Mouse (Mus musculus): ENCODE measurements around the gene Slc35b1. TPM values are rescaled to one million over a fixed set of nuclear protein-coding genes. Genes with fewer than 3 reads are reported as not detected.

The Slc35b1 gene
- polyA plus RNA-seq, 1 experiment from 2014 or later = 66.0 TPM

- 88% methylated on average over 2 of the region's 2 CpGs for WGBS
- no peaks in the 10 kb centered on the region for H3K9me3 ChIP-seq (replicated peaks)
- H3K36me3 ChIP-seq = no peaks in the 10 kb centered on the region
- H3K4me1 ChIP-seq (replicated peaks) = peaks cover 23% of the 10 kb centered on the region
- H3K27me3 ChIP-seq = no peaks in the 10 kb centered on the region
- H3K4me2 ChIP-seq = no peak overlapping the region
- H3K4me3 ChIP-seq = no peak overlapping the region
- H3K9ac ChIP-seq = no peak overlapping the region
- ATAC-seq (replicated peaks; ENCODE audit: insufficient number of reproducible peaks, insufficient read depth, low FRiP score, low read depth) = no peak
- H3K27ac ChIP-seq = no peak overlapping the region
Observed at GRCm38 (mm10) chr11:95352686-95353085, 31.8 kb upstream of the Slc35b1 start.

- peaks cover 26% of the 10 kb centered on the region for H3K4me1 ChIP-seq (replicated peaks)
- no peaks in the 10 kb centered on the region for H3K27me3 ChIP-seq
- H3K9ac ChIP-seq = no peak overlapping the region
- H3K27ac ChIP-seq = no peak overlapping the region
- no peak overlapping the region for H3K4me3 ChIP-seq
- H3K4me2 ChIP-seq = no peak overlapping the region
- WGBS = 73% methylated on average over 9 of the region's 9 CpGs
- no peaks in the 10 kb centered on the region for H3K9me3 ChIP-seq (replicated peaks)
- H3K36me3 ChIP-seq = no peaks in the 10 kb centered on the region
- ATAC-seq (replicated peaks; ENCODE audit: insufficient number of reproducible peaks, insufficient read depth, low FRiP score, low read depth) = no peak
Observed at GRCm38 (mm10) chr11:95353226-95353625, 31.3 kb upstream of the Slc35b1 start.

GRCm38 (mm10) chr11:95354228-95354944, 30.1 kb upstream of the Slc35b1 start:
- Histone ChIP-seq H3K9me3 (replicated peaks) (no peaks in the 10 kb centered on the region), H3K36me3 (no peaks in the 10 kb centered on the region), H3K27ac (no peak overlapping the region), H3K4me2 (no peak overlapping the region), H3K27me3 (no peaks in the 10 kb centered on the region), H3K4me1 (replicated peaks) (peaks cover 26% of the 10 kb centered on the region), H3K9ac (no peak overlapping the region), H3K4me3 (no peak overlapping the region)
- ATAC-seq (replicated peaks; ENCODE audit: insufficient number of reproducible peaks, insufficient read depth, low FRiP score, low read depth) = no peak
- 83% methylated on average over 14 of the region's 14 CpGs for WGBS

GRCm38 (mm10) chr11:95354945-95355660, 29.4 kb upstream of the Slc35b1 start:
- Histone ChIP-seq H3K27me3 (no peaks in the 10 kb centered on the region), H3K9ac (no peak overlapping the region), H3K9me3 (replicated peaks) (no peaks in the 10 kb centered on the region), H3K4me3 (no peak overlapping the region), H3K4me2 (peak overlapping the region; percentile 33; the same call in 1 of the 2 replicates), H3K27ac (no peak overlapping the region), H3K4me1 (replicated peaks) (peaks cover 26% of the 10 kb centered on the region), H3K36me3 (no peaks in the 10 kb centered on the region)
- ATAC-seq (replicated peaks; ENCODE audit: insufficient number of reproducible peaks, insufficient read depth, low FRiP score, low read depth) = no peak
- 74% methylated on average over 12 of the region's 12 CpGs for WGBS

- H3K27ac ChIP-seq = no peak overlapping the region
- H3K36me3 ChIP-seq = no peaks in the 10 kb centered on the region
- no peaks in the 10 kb centered on the region for H3K9me3 ChIP-seq (replicated peaks)
- no peak overlapping the region for H3K9ac ChIP-seq
- WGBS = 88% methylated on average over 5 of the region's 5 CpGs
- H3K27me3 ChIP-seq = no peaks in the 10 kb centered on the region
- no peak for ATAC-seq (replicated peaks; ENCODE audit: insufficient number of reproducible peaks, insufficient read depth, low FRiP score, low read depth)
- H3K4me3 ChIP-seq = no peak overlapping the region
- H3K4me2 ChIP-seq = peak overlapping the region; percentile 33; the same call in 1 of the 2 replicates
- peaks cover 26% of the 10 kb centered on the region for H3K4me1 ChIP-seq (replicated peaks)
Observed at GRCm38 (mm10) chr11:95355661-95356011, 28.9 kb upstream of the Slc35b1 start.

GRCm38 (mm10) chr11:95356039-95356438, 28.5 kb upstream of the Slc35b1 start:
- no peaks in the 10 kb centered on the region for H3K27me3 ChIP-seq
- no peaks in the 10 kb centered on the region for H3K36me3 ChIP-seq
- H3K4me1 ChIP-seq (replicated peaks) = peaks cover 26% of the 10 kb centered on the region
- no peak overlapping the region for H3K4me3 ChIP-seq
- no peak overlapping the region for H3K27ac ChIP-seq
- ATAC-seq (replicated peaks; ENCODE audit: insufficient number of reproducible peaks, insufficient read depth, low FRiP score, low read depth) = no peak
- no peak overlapping the region; the same call in 1 of the 2 replicates for H3K4me2 ChIP-seq
- 76% methylated on average over 7 of the region's 7 CpGs for WGBS
- H3K9ac ChIP-seq = no peak overlapping the region
- H3K9me3 ChIP-seq (replicated peaks) = no peaks in the 10 kb centered on the region

- Histone ChIP-seq H3K9ac (peak overlapping the region; percentile 4; the same call in 1 of the 2 replicates), H3K27me3 (no peaks in the 10 kb centered on the region), H3K4me3 (no peak overlapping the region), H3K4me1 (replicated peaks) (peaks cover 26% of the 10 kb centered on the region), H3K27ac (peak overlapping the region; percentile 28; the same call in 1 of the 2 replicates), H3K9me3 (replicated peaks) (no peaks in the 10 kb centered on the region), H3K4me2 (peak overlapping the region; percentile 16), H3K36me3 (no peaks in the 10 kb centered on the region)
- ATAC-seq (replicated peaks; ENCODE audit: insufficient number of reproducible peaks, insufficient read depth, low FRiP score, low read depth) = peak; percentile 65; the same call in 1 of the 2 replicates
- 42% methylated on average over 17 of the region's 17 CpGs for WGBS
Observed at GRCm38 (mm10) chr11:95356469-95357273, 27.8 kb upstream of the Slc35b1 start.

- Histone ChIP-seq H3K9ac (no peak overlapping the region), H3K36me3 (no peaks in the 10 kb centered on the region), H3K27ac (no peak overlapping the region), H3K4me1 (replicated peaks) (peaks cover 26% of the 10 kb centered on the region), H3K4me2 (no peak overlapping the region), H3K9me3 (replicated peaks) (no peaks in the 10 kb centered on the region), H3K27me3 (no peaks in the 10 kb centered on the region), H3K4me3 (no peak overlapping the region)
- no peak for ATAC-seq (replicated peaks; ENCODE audit: insufficient number of reproducible peaks, insufficient read depth, low FRiP score, low read depth)
- 49% methylated on average over 3 of the region's 3 CpGs for WGBS
Observed at GRCm38 (mm10) chr11:95358263-95358662, 26.2 kb upstream of the Slc35b1 start.

GRCm38 (mm10) chr11:95364388-95364787, 20.1 kb upstream of the Slc35b1 start:
- H3K9ac ChIP-seq = no peak overlapping the region
- H3K4me2 ChIP-seq = no peak overlapping the region
- H3K4me1 ChIP-seq (replicated peaks) = peaks cover 37% of the 10 kb centered on the region
- no peak overlapping the region for H3K27ac ChIP-seq
- ATAC-seq (replicated peaks; ENCODE audit: insufficient number of reproducible peaks, insufficient read depth, low FRiP score, low read depth) = no peak
- no peaks in the 10 kb centered on the region for H3K9me3 ChIP-seq (replicated peaks)
- no peaks in the 10 kb centered on the region for H3K36me3 ChIP-seq
- no peak overlapping the region for H3K4me3 ChIP-seq
- no peaks in the 10 kb centered on the region for H3K27me3 ChIP-seq
- WGBS = 79% methylated on average over 5 of the region's 5 CpGs

GRCm38 (mm10) chr11:95365596-95365995, 18.9 kb upstream of the Slc35b1 start:
- H3K4me2 ChIP-seq = no peak overlapping the region
- H3K4me1 ChIP-seq (replicated peaks) = peaks cover 48% of the 10 kb centered on the region
- H3K9me3 ChIP-seq (replicated peaks) = no peaks in the 10 kb centered on the region
- H3K36me3 ChIP-seq = no peaks in the 10 kb centered on the region
- H3K9ac ChIP-seq = no peak overlapping the region
- H3K4me3 ChIP-seq = no peak overlapping the region
- peak; percentile 75 for ATAC-seq (replicated peaks; ENCODE audit: insufficient number of reproducible peaks, insufficient read depth, low FRiP score, low read depth)
- WGBS = 33% methylated on average over 10 of the region's 10 CpGs
- H3K27ac ChIP-seq = peak overlapping the region; percentile 70
- no peaks in the 10 kb centered on the region for H3K27me3 ChIP-seq

- Histone ChIP-seq H3K4me2 (no peak overlapping the region), H3K4me3 (no peak overlapping the region), H3K27ac (peak overlapping the region; percentile 70), H3K9me3 (replicated peaks) (no peaks in the 10 kb centered on the region), H3K4me1 (replicated peaks) (peaks cover 49% of the 10 kb centered on the region), H3K27me3 (no peaks in the 10 kb centered on the region), H3K9ac (no peak overlapping the region), H3K36me3 (no peaks in the 10 kb centered on the region)
- ATAC-seq (replicated peaks; ENCODE audit: insufficient number of reproducible peaks, insufficient read depth, low FRiP score, low read depth) = no peak
- 60% methylated on average over 6 of the region's 6 CpGs for WGBS
Observed at GRCm38 (mm10) chr11:95366280-95366897, 18.1 kb upstream of the Slc35b1 start.
